ENCODE assay signal across 9 mouse cellular contexts in genomic region chr8:84236410-84236997, GRCm38 (mm10). TPM values are rescaled to one million over a fixed set of nuclear protein-coding genes. Genes with fewer than 3 reads are reported as not detected.
DNase-seq lines count a peak whose midpoint lies in the region; ATAC-seq and TF ChIP-seq lines count a peak whose summit lies in the region.
"Had no signal": no experiment of that assay in that cellular context is flagged by ENCODE, and none has a peak within 500 bp of the region (broad histone marks: within the 10 kb centered on the region; RNA-seq: fewer than 3 reads in every experiment).

No protein-coding gene starts in this region.

- H3K27me3 ChIP-seq in testis, adult 2 months (ENCODE audit: control insufficient read depth, insufficient read depth, low read length) = no peaks in the 10 kb centered on the region
- H3K27me3 ChIP-seq in forebrain, embryonic 13.5 days = no peaks in the 10 kb centered on the region
- no peaks in the 10 kb centered on the region for H3K27me3 ChIP-seq in neural tube, embryonic 14.5 days (ENCODE audit: control insufficient read depth, insufficient read depth, low read length)

- TF ChIP-seq POLR2A in testis, adult 2 months (IDR thresholded peaks at IDR 0.05; ENCODE audit: control insufficient read depth, low read depth, low read length) = no peak

- no peak overlapping the region for H3K27ac ChIP-seq in testis, adult 2 months (ENCODE audit: control insufficient read depth, insufficient read depth, low read depth, low read length)
- peak overlapping the region; percentile 20 for H3K27ac ChIP-seq in forebrain, embryonic 13.5 days
- peak overlapping the region; percentile 18; the same call in 1 of the 2 replicates for H3K27ac ChIP-seq in neural tube, embryonic 14.5 days (ENCODE audit: low read depth, low read length)

- no peaks in the 10 kb centered on the region for H3K36me3 ChIP-seq in testis, adult 2 months (ENCODE audit: control insufficient read depth, insufficient read depth, low read length)
- peaks cover 35% of the 10 kb centered on the region for H3K36me3 ChIP-seq in forebrain, embryonic 13.5 days (ENCODE audit: poor library complexity, severe bottlenecking)
- peaks cover 27% of the 10 kb centered on the region for H3K36me3 ChIP-seq in neural tube, embryonic 14.5 days (ENCODE audit: control insufficient read depth, insufficient read depth, low read length)

- H3K9me3 ChIP-seq in forebrain, embryonic 13.5 days (replicated peaks) = no peaks in the 10 kb centered on the region
- H3K9me3 ChIP-seq in neural tube, embryonic 14.5 days (ENCODE audit: control insufficient read depth, low read length) = no peaks in the 10 kb centered on the region

- no peak for DNase-seq in testis, postnatal 10 days (ENCODE audit: low spot score)
- DNase-seq in kidney, postnatal 4 days = peak; percentile 36 to 49
- no peak for DNase-seq in ovary, postnatal 36 days (ENCODE audit: low spot score)
- DNase-seq in gastrocnemius, postnatal 25 days = no peak
- DNase-seq in adrenal gland, postnatal 25 days = no peak

- H3K4me1 ChIP-seq in testis, adult 2 months (ENCODE audit: control insufficient read depth, insufficient read depth, low read length) = peaks cover 23% of the 10 kb centered on the region
- H3K4me1 ChIP-seq in forebrain, embryonic 13.5 days = peaks cover 48% of the 10 kb centered on the region
- peaks cover 18% of the 10 kb centered on the region for H3K4me1 ChIP-seq in neural tube, embryonic 14.5 days (ENCODE audit: control insufficient read depth, insufficient read depth, low read length)

- peak overlapping the region; percentile 93 for H3K4me3 ChIP-seq in testis, adult 2 months (ENCODE audit: control insufficient read depth, low read depth, low read length)
- peak overlapping the region; percentile 71 for H3K4me3 ChIP-seq in forebrain, embryonic 13.5 days
- H3K4me3 ChIP-seq in neural tube, embryonic 14.5 days (ENCODE audit: low read depth, low read length) = peak overlapping the region; percentile 53

- WGBS in forebrain, embryonic 13.5 days = 2% methylated on average over 26 of the region's 30 CpGs
- WGBS in neural tube, embryonic 14.5 days = 0% methylated on average over 8 of the region's 30 CpGs

- H3K4me2 ChIP-seq in forebrain, embryonic 13.5 days = peak overlapping the region; percentile 78
- peak overlapping the region; percentile 83 for H3K4me2 ChIP-seq in neural tube, embryonic 14.5 days (ENCODE audit: low read depth, low read length)

- peak; percentile 17 for ATAC-seq in forebrain, embryonic 13.5 days
- peak; percentile 26 for ATAC-seq in neural tube, embryonic 14.5 days (ENCODE audit: low read depth)

- peak overlapping the region; percentile 92 for H3K9ac ChIP-seq in forebrain, embryonic 13.5 days
- peak overlapping the region; percentile 85 for H3K9ac ChIP-seq in neural tube, embryonic 14.5 days (replicated peaks; ENCODE audit: low read depth, low read length)

- no peak for TF ChIP-seq CTCF in testis, adult 2 months (IDR thresholded peaks at IDR 0.05; ENCODE audit: control insufficient read depth, insufficient read depth, insufficient replicate concordance, low read depth, low read length)

RNA-seq across cellular contexts. Expression of gene Zswim4, which starts 0.4 kb away (rescaled TPM):
- 16.9 and 17.4 TPM in 2 replicates for polyA plus RNA-seq in testis, adult 2 months (2012; rRNA removed)
- polyA plus RNA-seq in forebrain, embryonic 13.5 days (2015; fragmentation: Nextera tagmentation; extraction: Ambion mirVana) = 43.1 and 44.0 TPM in 2 replicates
- 12.9 and 20.5 TPM in 2 replicates for polyA plus RNA-seq in neural tube, embryonic 14.5 days (2014; fragmentation: Nextera tagmentation; extraction: Ambion mirVana)
- 1 to 10 TPM; 6.2 to 6.3 TPM for total RNA-seq in gastrocnemius, postnatal 25 days (2021)
- total RNA-seq in adrenal gland, postnatal 25 days (2021) = 41.3 and 44.1 TPM in 2 replicates

RNA-seq across cellular contexts. Expression of gene D8Ertd738e, which starts 13.0 kb away (rescaled TPM):
- 104 and 116 TPM in 2 replicates for polyA plus RNA-seq in testis, adult 2 months (2012; rRNA removed)
- 294 and 310 TPM in 2 replicates for polyA plus RNA-seq in forebrain, embryonic 13.5 days (2015; fragmentation: Nextera tagmentation; extraction: Ambion mirVana)
- 265 and 294 TPM in 2 replicates for polyA plus RNA-seq in neural tube, embryonic 14.5 days (2014; fragmentation: Nextera tagmentation; extraction: Ambion mirVana)
- 100 to 1,000 TPM; 174 to 185 TPM for total RNA-seq in gastrocnemius, postnatal 25 days (2021)
- total RNA-seq in adrenal gland, postnatal 25 days (2021) = 261 and 266 TPM in 2 replicates

RNA-seq across cellular contexts. Expression of gene Mri1, which starts 20.6 kb away (rescaled TPM):
- 7.5 and 12.1 TPM in 2 replicates for polyA plus RNA-seq in testis, adult 2 months (2012; rRNA removed)
- 57.3 and 64.1 TPM in 2 replicates for polyA plus RNA-seq in forebrain, embryonic 13.5 days (2015; fragmentation: Nextera tagmentation; extraction: Ambion mirVana)
- polyA plus RNA-seq in neural tube, embryonic 14.5 days (2014; fragmentation: Nextera tagmentation; extraction: Ambion mirVana) = 51.3 and 51.7 TPM in 2 replicates
- 10 to 100 TPM; 10.1 to 16.5 TPM for total RNA-seq in gastrocnemius, postnatal 25 days (2021)
- 31.3 and 45.3 TPM in 2 replicates for total RNA-seq in adrenal gland, postnatal 25 days (2021)

RNA-seq across cellular contexts. Expression of gene Ccdc130, which starts 33.7 kb away (rescaled TPM):
- 53.5 and 74.1 TPM in 2 replicates for polyA plus RNA-seq in testis, adult 2 months (2012; rRNA removed)
- polyA plus RNA-seq in forebrain, embryonic 13.5 days (2015; fragmentation: Nextera tagmentation; extraction: Ambion mirVana) = 26.8 and 28.9 TPM in 2 replicates
- 22.5 and 28.8 TPM in 2 replicates for polyA plus RNA-seq in neural tube, embryonic 14.5 days (2014; fragmentation: Nextera tagmentation; extraction: Ambion mirVana)
- 1 to 10 TPM; 6.8 to 7.7 TPM for total RNA-seq in gastrocnemius, postnatal 25 days (2021)
- 15.0 and 24.8 TPM in 2 replicates for total RNA-seq in adrenal gland, postnatal 25 days (2021)

RNA-seq across cellular contexts. Expression of gene Nanos3, which starts 51.5 kb away (rescaled TPM):
- polyA plus RNA-seq in testis, adult 2 months (2012; rRNA removed) = 1.6 and 2.4 TPM in 2 replicates
- 4.7 and 6.5 TPM in 2 replicates for polyA plus RNA-seq in forebrain, embryonic 13.5 days (2015; fragmentation: Nextera tagmentation; extraction: Ambion mirVana)
- polyA plus RNA-seq in neural tube, embryonic 14.5 days (2014; fragmentation: Nextera tagmentation; extraction: Ambion mirVana) = 12.4 and 12.5 TPM in 2 replicates
- total RNA-seq in gastrocnemius, postnatal 25 days (2021) = not detected
- total RNA-seq in adrenal gland, postnatal 25 days (2021) = 1.3 TPM in 1 of 2 replicates, not detected in the other
- total RNA-seq: common myeloid progenitor, adult 5-6 weeks had no signal

Comparison
In these comparisons a context has a peak if more than half of its experiments do, and no peak if none do; other contexts are left out.
1. DNase-seq: peak in kidney, postnatal 4 days (2 of 2); none in testis, postnatal 10 days (single experiment), ovary, postnatal 36 days (single experiment), gastrocnemius, postnatal 25 days (single experiment) and adrenal gland, postnatal 25 days (single experiment).
2. Peak in every context shown above with its lines, with median percentiles within 50 percentile points of each other: H3K4me3 ChIP-seq.